Mouse (Mus musculus) ES-E14 (cell line): ENCODE data around the gene 1700029F12Rik.

Source experiments
- CHD2 ChIP-seq: IDR thresholded peaks from 2 replicates; pipeline ENCODE4 v1.6.1; 2014; ENCODE audit warnings: mild to moderate bottlenecking, low read depth, low read length, inconsistent platforms
- HCFC1 ChIP-seq: IDR thresholded peaks from 2 replicates; pipeline ENCODE4 v1.6.1; 2012; ENCODE audit warnings: low read length, inconsistent platforms, borderline replicate concordance; ENCODE audit not compliant: insufficient read depth
- ZNF384 ChIP-seq: IDR thresholded peaks from 2 replicates; pipeline ENCODE4 v1.6.1; 2012; ENCODE audit warnings: low read depth, low read length, inconsistent platforms

DNA sequence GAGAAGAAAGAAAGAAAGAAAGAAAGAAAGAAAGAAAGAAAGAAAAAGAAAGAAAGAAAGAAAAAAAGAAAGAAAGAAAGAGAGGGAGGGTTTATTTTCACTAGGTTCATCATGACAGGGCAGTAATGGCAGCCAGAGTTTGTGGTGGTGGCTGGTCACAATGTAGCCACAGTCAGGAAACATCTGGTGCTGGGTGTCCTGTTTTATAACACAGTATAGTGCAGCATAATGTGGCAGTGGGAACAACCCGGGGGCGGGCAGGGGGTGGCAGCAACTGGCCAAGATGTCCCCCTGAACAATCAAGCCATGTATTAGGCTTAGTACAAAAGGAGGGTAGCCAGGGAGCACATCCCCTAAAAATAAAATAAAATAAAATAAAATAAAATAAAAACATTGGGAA, 29.3 kb upstream of the 1700029F12Rik start:
- TF ChIP-seq ZNF384 (no peak), HCFC1 (no peak), CHD2 (no peak)
